Mouse (Mus musculus) heart, embryonic 11.5 days (tissue): ENCODE data around the gene Eif6. TPM values are rescaled to one million over a fixed set of nuclear protein-coding genes. Genes with fewer than 3 reads are reported as not detected.

ENCODE experiments used
- ATAC-seq: fragments of 200-750 bp; cut with Nextera tagmentation; replicated peaks from 2 replicates; pipeline ENCODE4 v1.8.0; 2017; ENCODE audit warnings: moderate library complexity; ENCODE audit not compliant: insufficient number of reproducible peaks, low FRiP score, low TSS enrichment
- H3K27ac ChIP-seq: fragments of 300-500 bp; sonication (generic); 2 replicates; pipeline ENCODE4 v1.5.1; 2014; ENCODE audit warnings: mild to moderate bottlenecking, low read depth, low read length
- H3K27me3 ChIP-seq: fragments of 300-500 bp; sonication (generic); 2 replicates; pipeline ENCODE4 v1.6.1; 2014; ENCODE audit warnings: mild to moderate bottlenecking, low read length, mixed read lengths; ENCODE audit not compliant: control insufficient read depth, insufficient read depth
- H3K36me3 ChIP-seq: fragments of 300-500 bp; sonication (generic); 2 replicates; pipeline ENCODE4 v1.6.1; 2014; ENCODE audit warnings: mild to moderate bottlenecking, low read length, moderate library complexity, mixed read lengths; ENCODE audit not compliant: control insufficient read depth, insufficient read depth
- H3K4me1 ChIP-seq: fragments of 300-500 bp; sonication (generic); 2 replicates; pipeline ENCODE4 v1.6.1; 2014; ENCODE audit warnings: low read length; ENCODE audit not compliant: control insufficient read depth, insufficient read depth
- H3K4me2 ChIP-seq: fragments of 300-500 bp; sonication (generic); 2 replicates; pipeline ENCODE4 v1.6.1; 2014; ENCODE audit warnings: mild to moderate bottlenecking, moderate library complexity
- H3K4me3 ChIP-seq: fragments of 300-500 bp; sonication (generic); 2 replicates; pipeline ENCODE4 v1.5.1; 2014; ENCODE audit warnings: low read depth, low read length
- H3K9ac ChIP-seq: fragments of 300-500 bp; sonication (generic); 2 replicates; pipeline ENCODE4 v1.6.1; 2014; ENCODE audit warnings: mild to moderate bottlenecking, low read depth, low read length, moderate library complexity
- H3K9me3 ChIP-seq: fragments of 300-500 bp; sonication (generic); replicated peaks from 2 replicates; pipeline ENCODE4 v1.6.1; 2016; ENCODE audit warnings: low read length; ENCODE audit not compliant: control insufficient read depth
- WGBS: fragments of 180-500 bp; shearing (Covaris S2); extraction: QIAGEN DNeasy Blood & Tissue Kit; methylation state at CpG from one replicate; pipeline ENCODE4 v1.1.7; 2014; ENCODE audit not compliant: insufficient replicate concordance; 5-methylcytosine and 5-hydroxymethylcytosine counted together
- polyA plus RNA-seq: library from polyadenylated mRNA; unstranded; fragments of >200 nt; fragmentation: Nextera tagmentation; extraction: Ambion mirVana; gene quantifications from 2 replicates; pipeline ENCODE4 v1.2.1, GENCODE M21; 2014

The Eif6 gene
- polyA plus RNA-seq, 1 experiment from 2014 or later, result 138 TPM

DNA sequence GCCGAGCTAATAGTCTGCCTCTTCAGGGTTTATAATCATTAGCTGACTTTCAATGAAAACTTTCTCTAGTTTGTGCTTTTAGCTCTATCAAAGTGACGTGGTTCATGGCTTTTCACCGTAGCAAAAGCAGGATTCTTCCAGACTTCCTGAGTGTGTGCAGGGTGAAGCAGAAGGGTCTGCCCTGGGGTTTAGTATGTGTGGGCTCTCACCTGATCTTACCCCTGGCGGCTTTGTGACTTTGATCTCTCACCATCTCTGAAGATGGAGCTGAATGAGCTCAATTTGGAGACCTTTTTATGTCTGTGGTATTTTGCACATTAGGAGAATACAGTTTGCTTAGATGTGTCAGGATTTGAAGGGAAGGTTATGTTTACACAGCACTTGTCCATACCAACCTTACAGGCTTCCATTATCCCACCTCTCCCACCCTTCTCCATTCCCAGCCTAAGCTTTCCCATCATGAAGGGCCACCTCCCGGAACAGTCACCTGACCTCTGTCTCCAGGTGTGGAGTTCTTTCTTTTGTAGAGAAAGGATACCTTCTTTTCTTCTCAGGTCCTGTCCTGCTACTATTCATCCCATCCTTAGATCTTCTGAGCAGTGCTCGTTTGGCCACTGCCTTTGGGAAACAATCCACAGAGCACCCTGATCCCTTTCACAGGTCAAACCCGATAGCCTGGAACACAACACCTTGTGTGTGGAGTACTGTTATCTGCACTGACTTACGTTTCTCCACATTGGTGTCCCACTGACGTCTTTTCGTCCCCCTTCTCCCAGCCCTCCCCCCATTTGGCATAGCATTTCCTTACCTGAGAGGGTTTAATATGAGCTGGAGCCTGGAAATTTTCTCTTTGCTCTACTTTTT is 49.7 kb downstream of the Eif6 start:
- WGBS, result 65% methylated on average over 10 of the region's 10 CpGs

GRCm38 (mm10) chr2:155775685-155776263 is 51.0 kb downstream of the Eif6 start:
- Histone ChIP-seq H3K4me3 (peak overlapping the region; percentile 56), H3K4me2 (peak overlapping the region; percentile 97), H3K36me3 (no peaks in the 10 kb centered on the region), H3K4me1 (peaks cover 3% of the 10 kb centered on the region; the same call in 1 of the 2 replicates), H3K27ac (no peak overlapping the region), H3K9me3 (no peaks in the 10 kb centered on the region), H3K9ac (no peak overlapping the region), H3K27me3 (peaks cover 48% of the 10 kb centered on the region)
- 1% methylated on average over 44 of the region's 44 CpGs for WGBS
- ATAC-seq, result peak; percentile 49; the same call in 1 of the 2 replicates

More for the DNA sequence above, 49.7 kb downstream of the Eif6 start:
- Histone ChIP-seq H3K27ac (no peak overlapping the region), H3K9me3 (no peaks in the 10 kb centered on the region), H3K4me3 (no peak overlapping the region), H3K9ac (no peak overlapping the region), H3K36me3 (no peaks in the 10 kb centered on the region), H3K27me3 (peaks cover 48% of the 10 kb centered on the region), H3K4me2 (no peak overlapping the region), H3K4me1 (peaks cover 3% of the 10 kb centered on the region; the same call in 1 of the 2 replicates)
- ATAC-seq, result no peak

- ATAC-seq, result 0 out of 2 replicates have a peak, but pooled peaks have one; percentile 55
Observed at GRCm38 (mm10) chr2:155774927-155775684, 51.6 kb downstream of the Eif6 start, which contains the start of gene Mmp24. TSS of gene Mmp24 (plus strand) at chr2:155775342.

DNA sequence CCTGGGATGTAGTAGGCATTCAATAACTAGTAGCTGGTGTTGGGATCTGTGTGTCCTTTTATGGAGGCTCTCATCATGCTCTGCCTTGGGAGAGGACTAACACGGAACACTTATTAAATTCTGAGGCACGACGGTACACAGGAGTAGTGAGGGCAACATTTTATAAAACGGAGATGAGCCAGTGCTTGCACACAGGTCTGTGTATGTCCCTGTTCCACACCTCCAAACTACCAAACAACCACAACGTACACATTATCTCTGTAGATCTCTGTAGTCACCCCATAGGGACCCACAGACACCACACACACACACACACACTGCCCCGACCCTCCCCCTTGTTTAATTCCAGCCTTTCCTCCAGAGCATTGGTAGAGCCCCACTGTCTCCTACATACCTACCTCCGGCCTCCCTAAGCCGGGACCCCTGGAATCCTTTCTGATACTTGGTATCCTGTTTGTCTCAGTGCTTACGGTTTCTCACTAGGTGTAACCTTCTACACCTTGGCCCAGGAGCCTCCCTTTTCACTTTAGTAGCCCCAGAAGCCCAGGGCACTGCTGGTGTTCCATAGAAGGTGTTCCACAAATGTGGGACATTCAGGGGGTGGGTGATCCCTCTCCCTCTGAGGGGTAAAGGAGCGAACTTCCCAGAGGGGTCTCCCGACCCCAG is 52.3 kb downstream of the Eif6 start:
- H3K9ac ChIP-seq, result no peak overlapping the region
- no peak overlapping the region for H3K4me2 ChIP-seq
- no peak overlapping the region for H3K27ac ChIP-seq
- peaks cover 50% of the 10 kb centered on the region for H3K27me3 ChIP-seq
- peak overlapping the region; percentile 56 for H3K4me3 ChIP-seq
- WGBS, result 53% methylated on average over 11 of the region's 11 CpGs
- peaks cover 3% of the 10 kb centered on the region; the same call in 1 of the 2 replicates for H3K4me1 ChIP-seq
- no peaks in the 10 kb centered on the region for H3K36me3 ChIP-seq
- no peaks in the 10 kb centered on the region for H3K9me3 ChIP-seq
- no peak for ATAC-seq

More at GRCm38 (mm10) chr2:155774927-155775684, 51.6 kb downstream of the Eif6 start, which contains the start of gene Mmp24:
- Histone ChIP-seq H3K36me3 (no peaks in the 10 kb centered on the region), H3K4me1 (peaks cover 3% of the 10 kb centered on the region; the same call in 1 of the 2 replicates), H3K27me3 (peaks cover 48% of the 10 kb centered on the region), H3K9ac (no peak within 1 kb of the TSS), H3K9me3 (no peaks in the 10 kb centered on the region), H3K4me2 (peak within 1 kb of the TSS; percentile 97), H3K27ac (no peak within 1 kb of the TSS), H3K4me3 (peak within 1 kb of the TSS; percentile 56)
- 2% methylated on average over 73 of the region's 100 CpGs for WGBS

- H3K27me3 ChIP-seq, result peaks cover 51% of the 10 kb centered on the region
- no peak for ATAC-seq
Observed at GRCm38 (mm10) chr2:155773664-155774063, 53.1 kb downstream of the Eif6 start.

More at GRCm38 (mm10) chr2:155773664-155774063, 53.1 kb downstream of the Eif6 start:
- no peak overlapping the region for H3K9ac ChIP-seq
- H3K36me3 ChIP-seq, result no peaks in the 10 kb centered on the region
- no peak overlapping the region for H3K4me2 ChIP-seq
- whole genome bisulfite sequencing, result 66% methylated on average over 4 of the region's 4 CpGs
- no peak overlapping the region for H3K27ac ChIP-seq
- H3K4me3 ChIP-seq, result no peak overlapping the region
- H3K9me3 ChIP-seq, result no peaks in the 10 kb centered on the region
- H3K4me1 ChIP-seq, result peaks cover 3% of the 10 kb centered on the region; the same call in 1 of the 2 replicates

Other genes with a start within 250 kb of the Eif6 start
- 21.4 and 23.6 TPM in 2 replicates for gene Gss, start 234.1 kb downstream of the Eif6 start, polyA plus RNA-seq
- gene Myh7b, start 215.7 kb downstream of the Eif6 start, polyA plus RNA-seq, result 13.0 and 13.6 TPM in 2 replicates
- gene Trpc4ap, start 134.5 kb downstream of the Eif6 start, polyA plus RNA-seq, result 92.4 and 102 TPM in 2 replicates
- 28.6 and 28.8 TPM in 2 replicates for gene Edem2, start 97.5 kb downstream of the Eif6 start, polyA plus RNA-seq
- gene Gm17581, start 91.1 kb downstream of the Eif6 start, polyA plus RNA-seq, result not detected in 2 replicates
- gene Procr, start 75.8 kb downstream of the Eif6 start, polyA plus RNA-seq, result 8.6 and 9.2 TPM in 2 replicates
- gene Mmp24, start 51.6 kb downstream of the Eif6 start, polyA plus RNA-seq, result 0.04 TPM in 1 of 2 replicates, not detected in the other
- gene BC029722, start 7.5 kb downstream of the Eif6 start, polyA plus RNA-seq, result 5.6 and 5.7 TPM in 2 replicates
- gene Fam83c, start 7.9 kb upstream of the Eif6 start, polyA plus RNA-seq, result 0.06 and 0.15 TPM in 2 replicates
- gene Uqcc1, start 103.4 kb upstream of the Eif6 start, polyA plus RNA-seq, result 86.7 and 118 TPM in 2 replicates
- not detected in 2 replicates for gene Gm15557, start 113.8 kb upstream of the Eif6 start, polyA plus RNA-seq
- 0.36 and 0.63 TPM in 2 replicates for gene Gdf5, start 118.4 kb upstream of the Eif6 start, polyA plus RNA-seq
- 6.4 and 12.3 TPM in 2 replicates for gene Cep250, start 129.5 kb upstream of the Eif6 start, polyA plus RNA-seq
- 0.80 and 1.1 TPM in 2 replicates for gene 6430550D23Rik, start 181.1 kb upstream of the Eif6 start, polyA plus RNA-seq
- 170 and 184 TPM in 2 replicates for gene Ergic3, start 181.1 kb upstream of the Eif6 start, polyA plus RNA-seq
- not detected in 2 replicates for gene Fer1l4, start 226.0 kb upstream of the Eif6 start, polyA plus RNA-seq
- 2.4 and 3.3 TPM in 2 replicates for gene Spag4, start 238.2 kb upstream of the Eif6 start, polyA plus RNA-seq